Mouse (Mus musculus) liver, embryonic 14.5 days (tissue): ENCODE measurements around the gene Col4a1. TPM values are rescaled to one million over a fixed set of nuclear protein-coding genes. Genes with fewer than 3 reads are reported as not detected.

ENCODE experiments used
- ATAC-seq: fragments of 200-750 bp; cut with Nextera tagmentation; 2 replicates; pipeline ENCODE4 v1.8.0; 2017; ENCODE audit warnings: moderate number of reproducible peaks, mild to moderate bottlenecking, moderate library complexity; ENCODE audit not compliant: insufficient read depth
- DNase-seq, 3 experiments: peaks; one replicate each; pipeline ENCODE4 v3.0.0-alpha.2; 2012 to 2013; ENCODE audit warnings: low read depth in 3 of 3, low spot score in 3 of 3
- H3K27ac ChIP-seq: fragments of 300-500 bp; sonication (generic); 2 replicates; pipeline ENCODE4 v1.5.1; 2014; ENCODE audit warnings: moderate library complexity, mild to moderate bottlenecking, control low read depth, inconsistent platforms
- H3K27me3 ChIP-seq: fragments of 300-500 bp; sonication (generic); 2 replicates; pipeline ENCODE4 v1.6.1; 2014; ENCODE audit warnings: mild to moderate bottlenecking, low read length, moderate library complexity; ENCODE audit not compliant: control insufficient read depth, insufficient read depth
- H3K36me3 ChIP-seq: fragments of 300-500 bp; sonication (generic); replicated peaks from 2 replicates; pipeline ENCODE4 v1.6.1; 2014; ENCODE audit warnings: low read depth; ENCODE audit not compliant: control insufficient read depth, insufficient read depth
- H3K4me1 ChIP-seq, 2 experiments: fragments of 200-500 bp in 1 of 2; fragments of 300-500 bp in 1 of 2; sonication (generic) in 1 of 2; replicated peaks; 2 replicates each; pipeline ENCODE4 v1.6.1; 2012 to 2014; ENCODE audit warnings: antibody characterized with exemption in 1 of 2, inconsistent platforms in 1 of 2, low read length in 1 of 2; ENCODE audit not compliant: control insufficient read depth in 2 of 2, insufficient read depth in 2 of 2
- H3K4me2 ChIP-seq: fragments of 300-500 bp; sonication (generic); 2 replicates; pipeline ENCODE4 v1.6.1; 2014; ENCODE audit warnings: low read depth, mild to moderate bottlenecking, control low read depth, moderate library complexity
- H3K4me3 ChIP-seq, 2 experiments: fragments of 200-500 bp in 1 of 2; fragments of 300-500 bp in 1 of 2; sonication (generic) in 1 of 2; 2 replicates each; pipeline ENCODE4 v1.5.1; 2012 to 2014; ENCODE audit warnings: low read depth in 2 of 2, low read length in 2 of 2, mild to moderate bottlenecking in 2 of 2, control low read depth in 1 of 2, inconsistent platforms in 1 of 2, moderate library complexity in 1 of 2; ENCODE audit not compliant: insufficient read depth in 1 of 2
- H3K9ac ChIP-seq: fragments of 300-500 bp; sonication (generic); replicated peaks from 2 replicates; pipeline ENCODE4 v1.6.1; 2014; ENCODE audit warnings: mild to moderate bottlenecking, control low read depth, moderate library complexity
- H3K9me3 ChIP-seq: fragments of 300-500 bp; sonication (generic); 2 replicates; pipeline ENCODE4 v1.6.1; 2016; ENCODE audit warnings: low read length, mixed read lengths; ENCODE audit not compliant: control insufficient read depth
- CTCF ChIP-seq: IDR thresholded peaks from 2 replicates; pipeline ENCODE4 v1.5.1; 2016; ENCODE audit warnings: antibody characterized with exemption, low read depth, control low read depth
- EP300 ChIP-seq: IDR thresholded peaks from 2 replicates; pipeline ENCODE4 v1.6.1; 2016; ENCODE audit warnings: antibody characterized with exemption, low read depth
- WGBS: fragments of 180-500 bp; shearing (Covaris S2); extraction: QIAGEN DNeasy Blood & Tissue Kit; methylation state at CpG from one replicate; pipeline ENCODE4 v1.1.7; 2014; ENCODE audit not compliant: insufficient replicate concordance; 5-methylcytosine and 5-hydroxymethylcytosine counted together
- polyA plus RNA-seq, 2 experiments: library from polyadenylated mRNA; depleted of rRNA in 1 of 2; stranded (reverse) in 1 of 2; unstranded in 1 of 2; fragments of >200 nt; fragmentation: Nextera tagmentation in 1 of 2; extraction: Ambion mirVana in 1 of 2; gene quantifications; 2 replicates each; pipeline versions ENCODE4 v1.2.1 to v1.2.3; 2012 to 2014

The Col4a1 gene
- polyA plus RNA-seq, 2 experiments, result 13.5 to 16.3 TPM

DNA sequence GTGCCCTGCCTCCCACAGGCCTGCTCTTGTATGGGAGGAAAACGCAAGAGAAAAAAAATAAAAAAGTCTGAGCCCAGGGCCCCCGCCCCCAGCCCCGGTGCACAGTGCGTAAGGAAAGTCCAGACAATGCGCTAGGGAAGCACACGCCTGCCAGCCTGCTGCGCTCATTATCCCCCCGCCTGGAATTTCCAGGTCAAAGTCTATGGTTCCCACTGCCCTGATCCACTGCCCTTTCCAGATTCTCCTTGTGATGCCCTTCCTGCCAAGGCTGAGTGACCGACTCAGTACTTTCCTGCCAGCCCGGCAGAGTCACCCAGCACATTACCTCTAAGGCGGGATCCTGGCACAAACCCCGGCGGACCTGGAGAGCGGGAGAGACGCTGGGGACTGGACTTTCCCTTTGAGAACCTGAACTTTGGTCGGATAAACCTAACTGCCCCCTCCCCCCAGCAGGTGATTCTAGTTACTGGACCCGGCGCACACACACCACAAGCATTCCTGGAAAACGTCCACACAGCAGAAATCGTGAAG lies 33.3 kb downstream of the Col4a1 start:
- peak overlapping the region; percentile 27 to 51; a peak in 3 of 4 replicates for H3K4me3 ChIP-seq
- no peak overlapping the region for H3K9ac ChIP-seq
- H3K9me3 ChIP-seq, result no peaks in the 10 kb centered on the region
- H3K36me3 ChIP-seq, result no peaks in the 10 kb centered on the region
- ATAC-seq (peak; percentile 62), DNase-seq (no peak)
- H3K27ac ChIP-seq, result no peak overlapping the region
- TF ChIP-seq EP300 (no peak), CTCF (no peak)
- WGBS, result 21% methylated on average over 20 of the region's 20 CpGs
- no peaks in the 10 kb centered on the region for H3K27me3 ChIP-seq
- H3K4me1 ChIP-seq, result peaks cover 0 to 18% of the 10 kb centered on the region in 2 experiments; a peak in 3 of 4 replicates
- peak overlapping the region; percentile 31 for H3K4me2 ChIP-seq

GRCm38 (mm10) chr8:11278101-11278611 lies 34.5 kb downstream of the Col4a1 start:
- DNase-seq, result no peak
- Histone ChIP-seq H3K9ac (no peak overlapping the region), H3K27ac (no peak overlapping the region), H3K4me3 (no peak overlapping the region), H3K9me3 (no peaks in the 10 kb centered on the region), H3K36me3 (no peaks in the 10 kb centered on the region), H3K4me1 (peaks cover 0 to 20% of the 10 kb centered on the region in 2 experiments; a peak in 3 of 4 replicates), H3K4me2 (no peak overlapping the region), H3K27me3 (no peaks in the 10 kb centered on the region)
- ATAC-seq, result no peak
- TF ChIP-seq EP300 (no peak), CTCF (no peak)
- 13% methylated on average over 4 of the region's 4 CpGs for WGBS

GRCm38 (mm10) chr8:11277602-11278051 lies 35.0 kb downstream of the Col4a1 start:
- H3K27me3 ChIP-seq, result no peaks in the 10 kb centered on the region
- no peak for ATAC-seq
- no peak overlapping the region for H3K4me3 ChIP-seq
- TF ChIP-seq CTCF (no peak), EP300 (no peak)
- 38% methylated on average over 3 of the region's 3 CpGs for WGBS
- H3K27ac ChIP-seq, result no peak overlapping the region
- no peaks in the 10 kb centered on the region for H3K36me3 ChIP-seq
- no peak overlapping the region for H3K4me2 ChIP-seq
- no peak overlapping the region for H3K9ac ChIP-seq
- DNase-seq, result no peak
- peaks cover 0 to 20% of the 10 kb centered on the region in 2 experiments; a peak in 3 of 4 replicates for H3K4me1 ChIP-seq
- no peaks in the 10 kb centered on the region for H3K9me3 ChIP-seq

GRCm38 (mm10) chr8:11276286-11276685 lies 36.3 kb downstream of the Col4a1 start:
- Histone ChIP-seq H3K9me3 (no peaks in the 10 kb centered on the region), H3K27ac (no peak overlapping the region), H3K4me1 (peaks cover 0 to 22% of the 10 kb centered on the region in 2 experiments; a peak in 3 of 4 replicates), H3K4me3 (no peak overlapping the region), H3K9ac (no peak overlapping the region), H3K4me2 (no peak overlapping the region), H3K36me3 (no peaks in the 10 kb centered on the region), H3K27me3 (no peaks in the 10 kb centered on the region)
- ATAC-seq, result no peak
- WGBS, result 15% methylated on average over 6 of the region's 6 CpGs
- TF ChIP-seq EP300 (no peak), CTCF (no peak)
- no peak for DNase-seq

- H3K4me1 ChIP-seq, result peaks cover 0 to 19% of the 10 kb centered on the region in 2 experiments; a peak in 3 of 4 replicates
- H3K9me3 ChIP-seq, result no peaks in the 10 kb centered on the region
- ATAC-seq (no peak), DNase-seq (no peak)
- TF ChIP-seq EP300, result no peak
- TF ChIP-seq CTCF, result no peak
- no peak overlapping the region for H3K4me3 ChIP-seq
- no peak overlapping the region for H3K4me2 ChIP-seq
- 61% methylated on average over 7 of the region's 7 CpGs for WGBS
- no peak overlapping the region for H3K27ac ChIP-seq
- H3K36me3 ChIP-seq, result no peaks in the 10 kb centered on the region
- no peak overlapping the region for H3K9ac ChIP-seq
- H3K27me3 ChIP-seq, result no peaks in the 10 kb centered on the region
Observed at GRCm38 (mm10) chr8:11274415-11274814, 38.2 kb downstream of the Col4a1 start.
